Mouse (Mus musculus) embryonic facial prominence, embryonic 14.5 days (tissue): Measurements from ENCODE around the gene 4931440F15Rik. TPM values are rescaled to one million over a fixed set of nuclear protein-coding genes. Genes with fewer than 3 reads are reported as not detected.
"Not testable (repeated sequence)": the region's sequence is repeated elsewhere in the genome, so short reads cannot be mapped to it uniquely, and the experiment has no call there.

Source experiments
- ATAC-seq: fragments of 200-750 bp; cut with Nextera tagmentation; 2 replicates; pipeline ENCODE4 v1.8.0; 2017; ENCODE audit warnings: low read depth, moderate number of reproducible peaks, moderate TSS enrichment
- DNase-seq: peaks from one replicate; pipeline ENCODE4 v3.0.0-alpha.2; 2015; ENCODE audit warnings: low spot score
- H3K27ac ChIP-seq: fragments of 300-500 bp; sonication (generic); replicated peaks from 2 replicates; pipeline ENCODE4 v1.5.1; 2014; ENCODE audit warnings: low read depth, mild to moderate bottlenecking, low read length, moderate library complexity
- H3K27me3 ChIP-seq: fragments of 300-500 bp; sonication (generic); replicated peaks from 2 replicates; pipeline ENCODE4 v1.6.1; 2014; ENCODE audit warnings: low read length; ENCODE audit not compliant: control insufficient read depth, insufficient read depth
- H3K36me3 ChIP-seq: fragments of 300-500 bp; sonication (generic); 2 replicates; pipeline ENCODE4 v1.6.1; 2014; ENCODE audit warnings: low read length, mixed read lengths; ENCODE audit not compliant: control insufficient read depth, insufficient read depth
- H3K4me1 ChIP-seq: fragments of 300-500 bp; sonication (generic); 2 replicates; pipeline ENCODE4 v1.6.1; 2014; ENCODE audit warnings: antibody characterized with exemption, low read length; ENCODE audit not compliant: control insufficient read depth, insufficient read depth
- H3K4me2 ChIP-seq: fragments of 300-500 bp; sonication (generic); 2 replicates; pipeline ENCODE4 v1.6.1; 2014; ENCODE audit warnings: low read depth, mild to moderate bottlenecking, low read length, moderate library complexity, mixed read lengths
- H3K4me3 ChIP-seq: fragments of 300-500 bp; sonication (generic); 2 replicates; pipeline ENCODE4 v1.5.1; 2014; ENCODE audit warnings: low read depth, mild to moderate bottlenecking, low read length
- H3K9ac ChIP-seq: fragments of 300-500 bp; sonication (generic); 2 replicates; pipeline ENCODE4 v1.6.1; 2014; ENCODE audit warnings: low read depth, mild to moderate bottlenecking, low read length, moderate library complexity, mixed read lengths
- H3K9me3 ChIP-seq: fragments of 300-500 bp; sonication (generic); 2 replicates; pipeline ENCODE4 v1.6.1; 2016; ENCODE audit warnings: low read length; ENCODE audit not compliant: control insufficient read depth
- WGBS: fragments of 180-500 bp; shearing (Covaris S2); extraction: QIAGEN DNeasy Blood & Tissue Kit; methylation state at CpG from one replicate; pipeline ENCODE4 v1.1.7; 2014; 5-methylcytosine and 5-hydroxymethylcytosine counted together
- polyA plus RNA-seq: library from polyadenylated mRNA; unstranded; fragments of >200 nt; fragmentation: Nextera tagmentation; extraction: Ambion mirVana; gene quantifications from 2 replicates; pipeline ENCODE4 v1.2.1, GENCODE M21; 2014

Gene 4931440F15Rik
- 0.16 and 0.39 TPM in 2 replicates for polyA plus RNA-seq

- not testable (repeated sequence) for DNase-seq, H3K36me3 ChIP-seq, H3K9me3 ChIP-seq, H3K27ac ChIP-seq, H3K9ac ChIP-seq, ATAC-seq, H3K4me1 ChIP-seq
- Histone ChIP-seq H3K4me2 (peak within 1 kb of the TSS; percentile 49), H3K27me3 (peaks cover 17% of the 10 kb centered on the region), H3K4me3 (peak within 1 kb of the TSS; percentile 27)
- whole genome bisulfite sequencing: 45% methylated on average over 20 of the region's 21 CpGs
Observed at GRCm38 (mm10) chr11:29825271-29825718, at the start of gene 4931440F15Rik. TSS of gene 4931440F15Rik (minus strand) at chr11:29825668.

- ATAC-seq, H3K27ac ChIP-seq, H3K9ac ChIP-seq, H3K4me3 ChIP-seq, H3K36me3 ChIP-seq, H3K9me3 ChIP-seq, H3K4me2 ChIP-seq, DNase-seq, H3K27me3 ChIP-seq, H3K4me1 ChIP-seq: not testable (repeated sequence)
- WGBS: 90% methylated on average over 1 of the region's 1 CpGs
Observed at GRCm38 (mm10) chr11:29874781-29875180, 49.3 kb upstream of the 4931440F15Rik start.

- H3K36me3 ChIP-seq: no peaks in the 10 kb centered on the region
- no peak overlapping the region for H3K4me2 ChIP-seq
- no peaks in the 10 kb centered on the region for H3K4me1 ChIP-seq
- no peak overlapping the region for H3K27ac ChIP-seq
- 89% methylated on average over 2 of the region's 2 CpGs for WGBS
- ATAC-seq: no peak
- H3K4me3 ChIP-seq: no peak overlapping the region
- DNase-seq: no peak
- H3K9ac ChIP-seq: no peak overlapping the region
- no peaks in the 10 kb centered on the region for H3K9me3 ChIP-seq
- no peaks in the 10 kb centered on the region for H3K27me3 ChIP-seq
Observed at GRCm38 (mm10) chr11:29870174-29870573, 44.7 kb upstream of the 4931440F15Rik start.

- Histone ChIP-seq H3K4me1 (no peaks in the 10 kb centered on the region), H3K9me3 (no peaks in the 10 kb centered on the region), H3K27me3 (no peaks in the 10 kb centered on the region), H3K9ac (no peak overlapping the region), H3K36me3 (no peaks in the 10 kb centered on the region), H3K4me2 (no peak overlapping the region), H3K27ac (no peak overlapping the region), H3K4me3 (no peak overlapping the region)
- ATAC-seq (no peak), DNase-seq (no peak)
Observed at GRCm38 (mm10) chr11:29864269-29864668, 38.8 kb upstream of the 4931440F15Rik start.

DNA sequence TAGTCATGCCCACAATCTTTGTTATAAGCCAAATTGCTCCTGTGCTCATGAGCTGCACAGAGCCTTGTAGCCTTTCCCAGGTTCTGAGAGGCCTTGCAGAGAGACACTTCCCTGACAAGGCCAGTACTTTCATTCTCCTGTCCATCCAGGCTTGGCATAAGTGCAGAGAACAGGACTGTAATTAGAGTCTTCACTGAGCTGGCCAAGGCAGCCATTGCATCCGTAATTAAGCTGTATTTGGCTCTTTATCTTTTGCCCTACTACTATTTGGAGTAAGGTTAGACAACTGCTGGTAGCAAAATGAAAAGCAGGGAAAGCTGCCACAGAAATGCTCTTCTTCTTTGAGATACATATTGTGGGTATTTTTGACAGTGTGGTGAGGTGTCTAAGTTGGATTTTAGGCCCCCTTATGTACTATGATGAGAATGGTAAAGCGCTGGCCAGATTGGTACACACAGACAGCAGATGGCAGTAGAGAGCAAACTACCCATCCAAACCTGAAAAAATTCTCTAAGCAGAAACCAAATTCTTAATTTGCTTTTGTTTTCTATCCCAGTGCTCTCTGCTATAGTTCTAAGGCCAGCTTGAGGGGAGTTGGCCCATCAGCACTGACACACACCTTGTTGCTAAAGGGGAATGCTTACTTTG, 36.4 kb upstream of the 4931440F15Rik start:
- Histone ChIP-seq H3K9ac (no peak overlapping the region), H3K4me2 (no peak overlapping the region), H3K4me1 (no peaks in the 10 kb centered on the region), H3K9me3 (no peaks in the 10 kb centered on the region), H3K27ac (no peak overlapping the region), H3K27me3 (no peaks in the 10 kb centered on the region), H3K4me3 (no peak overlapping the region), H3K36me3 (no peaks in the 10 kb centered on the region)
- DNase-seq (no peak), ATAC-seq (no peak)
- 40% methylated on average over 2 of the region's 2 CpGs for WGBS

DNA sequence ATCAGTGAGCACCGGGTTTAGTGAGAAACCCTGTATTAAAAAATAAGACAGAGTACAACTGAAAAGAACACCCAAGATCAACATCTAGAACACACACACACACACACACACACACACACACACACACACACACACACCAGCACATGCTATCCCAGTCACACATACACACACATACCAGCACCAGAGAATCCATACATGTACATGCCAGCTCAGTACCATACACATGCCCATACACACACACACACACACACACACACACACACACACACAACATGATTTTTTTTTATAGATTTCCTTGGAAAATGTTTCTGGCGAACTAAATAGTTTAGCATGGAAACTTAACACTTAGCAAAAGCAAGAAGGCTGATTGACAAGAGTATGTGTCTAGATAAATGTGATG, 35.6 kb upstream of the 4931440F15Rik start:
- no peak overlapping the region for H3K27ac ChIP-seq
- ATAC-seq (no peak), DNase-seq (no peak)
- H3K9ac ChIP-seq: no peak overlapping the region
- no peak overlapping the region for H3K4me3 ChIP-seq
- H3K4me2 ChIP-seq: no peak overlapping the region
- H3K4me1 ChIP-seq: no peaks in the 10 kb centered on the region
- no peaks in the 10 kb centered on the region for H3K27me3 ChIP-seq
- no peaks in the 10 kb centered on the region for H3K9me3 ChIP-seq
- 54% methylated on average over 2 of the region's 2 CpGs for WGBS
- no peaks in the 10 kb centered on the region for H3K36me3 ChIP-seq

DNA sequence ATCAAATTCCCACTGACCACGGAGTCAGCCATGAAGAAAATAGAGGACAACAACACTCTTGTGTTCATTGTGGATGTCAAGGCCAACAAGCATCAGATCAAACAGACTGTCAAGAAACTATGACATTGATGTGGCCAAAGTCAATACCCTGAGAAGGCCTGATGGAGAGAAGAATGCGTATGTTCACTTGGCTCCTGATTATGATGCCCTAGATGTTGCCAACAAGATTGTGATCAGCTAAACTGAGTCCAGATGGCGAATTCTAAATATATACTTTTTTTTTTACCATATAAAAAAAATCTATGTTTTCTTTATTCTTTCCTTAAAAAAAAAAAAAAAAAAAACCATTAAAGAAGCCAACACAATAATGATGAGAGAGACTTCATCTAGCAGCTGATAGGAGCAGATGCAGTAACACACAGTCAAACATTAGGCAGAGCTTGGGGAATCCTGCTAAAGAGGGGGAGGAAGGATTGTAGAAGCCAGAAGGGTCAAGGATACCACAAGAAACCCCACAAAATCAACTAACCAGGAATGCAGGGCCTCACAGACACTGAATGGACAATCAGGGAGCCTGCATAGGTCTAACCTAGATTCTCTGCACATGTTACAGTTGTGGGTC, 15.2 kb upstream of the 4931440F15Rik start:
- no peaks in the 10 kb centered on the region for H3K27me3 ChIP-seq
- WGBS: 82% methylated on average over 3 of the region's 3 CpGs
- DNase-seq (no peak), ATAC-seq (no peak)
- H3K4me3 ChIP-seq: no peak overlapping the region
- no peaks in the 10 kb centered on the region for H3K36me3 ChIP-seq
- H3K4me2 ChIP-seq: no peak overlapping the region
- H3K27ac ChIP-seq: peak overlapping the region; percentile 77
- H3K9me3 ChIP-seq: no peaks in the 10 kb centered on the region
- no peak overlapping the region for H3K9ac ChIP-seq
- H3K4me1 ChIP-seq: no peaks in the 10 kb centered on the region

DNA sequence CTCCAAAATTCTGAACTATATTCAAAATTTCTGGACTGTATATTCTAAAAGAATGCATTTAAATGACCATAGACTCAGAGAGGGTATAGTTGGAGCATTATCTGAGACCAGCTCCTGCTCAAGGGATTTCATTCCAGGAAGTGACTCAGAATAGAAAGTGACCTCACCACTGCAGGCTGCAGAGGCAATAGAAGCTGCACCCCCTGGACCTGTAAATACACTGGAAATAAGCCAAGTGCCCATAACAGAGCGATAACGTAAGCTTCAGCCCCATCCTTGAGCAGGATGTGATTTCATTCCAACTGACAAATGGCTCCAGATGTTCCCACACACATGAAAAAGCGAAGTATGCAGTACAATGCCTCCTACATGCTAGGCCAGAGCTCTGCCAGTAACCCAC, 14.3 kb upstream of the 4931440F15Rik start:
- ATAC-seq (peak; percentile 93), DNase-seq (peak; percentile 93)
- H3K27ac ChIP-seq: peak overlapping the region; percentile 77; the same call in 1 of the 2 replicates
- H3K4me2 ChIP-seq: no peak overlapping the region
- WGBS: 31% methylated on average over 3 of the region's 3 CpGs
- no peak overlapping the region for H3K4me3 ChIP-seq
- H3K4me1 ChIP-seq: no peaks in the 10 kb centered on the region
- no peaks in the 10 kb centered on the region for H3K9me3 ChIP-seq
- H3K36me3 ChIP-seq: no peaks in the 10 kb centered on the region
- H3K9ac ChIP-seq: no peak overlapping the region
- no peaks in the 10 kb centered on the region for H3K27me3 ChIP-seq

GRCm38 (mm10) chr11:29837066-29837465, 11.6 kb upstream of the 4931440F15Rik start:
- Histone ChIP-seq H3K4me2 (no peak overlapping the region), H3K4me3 (no peak overlapping the region), H3K27me3 (no peaks in the 10 kb centered on the region), H3K36me3 (no peaks in the 10 kb centered on the region), H3K9me3 (no peaks in the 10 kb centered on the region), H3K4me1 (no peaks in the 10 kb centered on the region), H3K9ac (no peak overlapping the region), H3K27ac (no peak overlapping the region)
- DNase-seq: no peak
- no peak for ATAC-seq
